Mouse (Mus musculus) heart, adult 18-20 months (tissue): ENCODE data around the gene Gm29582. TPM values are rescaled to one million over a fixed set of nuclear protein-coding genes. Genes with fewer than 3 reads are reported as not detected.
"Not testable (repeated sequence)": the region's sequence is repeated elsewhere in the genome, so short reads cannot be mapped to it uniquely, and the experiment has no call there.

Source experiments
- DNase-seq, 2 experiments: peaks; one replicate each; pipeline ENCODE4 v3.0.0; 2021 to 2022; ENCODE audit warnings: mixed read lengths in 1 of 2
- long read RNA-seq, 2 experiments: library from polyadenylated mRNA; stranded (forward); transcript quantifications; one replicate each; pipeline ENCODE4 v2.0.0; 2021
- total RNA-seq, 2 experiments: library from RNA; stranded (reverse); gene quantifications; 2 replicates each; pipeline ENCODE4 v1.2.3; 2021

Gm29582 gene
- total RNA-seq: not detected
- long read RNA-seq, experiment 1: 0 reads
- long read RNA-seq, experiment 2: 0 reads

DNA sequence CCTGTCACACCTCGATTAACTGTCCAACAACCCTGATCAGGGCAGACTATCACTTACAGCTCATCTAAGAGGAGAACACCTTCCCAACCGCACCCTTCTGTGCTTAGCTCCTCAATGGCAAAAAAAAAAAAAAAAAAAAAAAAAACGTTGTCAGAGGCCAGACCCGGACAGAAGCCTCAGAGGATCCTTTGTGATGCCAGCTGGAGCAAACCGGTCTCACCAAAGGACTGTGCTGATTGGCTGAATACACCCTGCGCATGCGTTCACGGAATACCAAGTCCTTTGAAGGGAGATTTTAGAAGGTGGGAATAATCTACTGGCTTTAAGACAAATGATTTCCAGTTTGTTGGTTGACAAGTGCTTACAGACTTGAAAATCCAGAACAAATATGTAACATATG lies at the start of gene Gm29582:
TSS of gene Gm29582 (minus strand) at position 101 of the 400 bp plus-strand sequence.
- not testable (repeated sequence) for DNase-seq
